Mouse (Mus musculus) olfactory bulb, adult 2 months (tissue): ENCODE data around the gene BC025920.

Source experiments
- CTCF ChIP-seq: fragments of 200-500 bp; IDR thresholded peaks from 2 replicates; pipeline ENCODE4 v1.5.1; 2012; ENCODE audit warnings: low read depth, mild to moderate bottlenecking, low read length, moderate library complexity; ENCODE audit not compliant: insufficient read depth
- POLR2A ChIP-seq: fragments of 200-500 bp; IDR thresholded peaks from 2 replicates; pipeline ENCODE4 v1.6.1; 2012; ENCODE audit warnings: mild to moderate bottlenecking, low read depth, low read length, moderate library complexity; ENCODE audit not compliant: insufficient read depth

GRCm38 (mm10) chr10:81579967-81580366, 26.1 kb upstream of the BC025920 start:
- TF ChIP-seq CTCF (no peak), POLR2A (no peak)
